In the genomic region with DNA sequence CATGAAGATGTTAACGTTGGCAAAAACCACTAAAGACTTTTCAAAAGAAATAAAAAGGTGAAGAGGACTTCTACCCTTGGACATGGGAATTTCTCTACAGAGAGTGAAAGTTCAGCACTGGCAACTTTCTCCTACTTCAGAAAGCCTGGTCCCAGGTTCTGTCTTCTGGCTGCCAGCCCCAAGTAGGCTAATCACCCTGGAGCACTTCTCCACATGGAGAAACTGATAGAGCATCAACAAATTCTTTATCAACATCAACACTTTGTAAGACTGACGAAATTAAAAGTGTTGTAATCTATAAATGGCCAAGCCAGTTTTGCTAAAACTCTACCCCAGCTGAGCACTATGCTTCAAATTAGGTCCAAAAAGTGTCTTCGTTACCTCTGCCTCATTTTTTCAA, we compare ENCODE assay signal across 15 mouse cellular contexts.
DNase-seq lines count a peak whose midpoint lies in the region; ATAC-seq and TF ChIP-seq lines count a peak whose summit lies in the region.
"Had no signal": no experiment of that assay in that cellular context is flagged by ENCODE, and none has a peak within 500 bp of the region (broad histone marks: within the 10 kb centered on the region; RNA-seq: fewer than 3 reads in every experiment).

No protein-coding gene starts in this region.

- H3K9me3 ChIP-seq in intestine, embryonic 15.5 days: no peaks in the 10 kb centered on the region
- no peaks in the 10 kb centered on the region for H3K9me3 ChIP-seq in intestine, postnatal 0 days (ENCODE audit: control insufficient read depth)
- no peaks in the 10 kb centered on the region for H3K9me3 ChIP-seq in erythroblast, embryonic 14.5 days (ENCODE audit: control insufficient read depth, low read length)
- no peaks in the 10 kb centered on the region for H3K9me3 ChIP-seq in liver, embryonic 15.5 days (replicated peaks)
- H3K9me3 ChIP-seq in stomach, embryonic 15.5 days: no peaks in the 10 kb centered on the region
- H3K9me3 ChIP-seq: forebrain, embryonic 13.5 days had no signal

- H3K4me2 ChIP-seq in intestine, embryonic 15.5 days (replicated peaks): no peak overlapping the region
- H3K4me2 ChIP-seq in intestine, postnatal 0 days (replicated peaks; ENCODE audit: low read depth): no peak overlapping the region
- H3K4me2 ChIP-seq in liver, embryonic 15.5 days: peak overlapping the region; percentile 56
- no peak overlapping the region for H3K4me2 ChIP-seq in stomach, embryonic 15.5 days
- H3K4me2 ChIP-seq: forebrain, embryonic 13.5 days; midbrain, embryonic 11.5 days had no signal

- ATAC-seq in intestine, embryonic 15.5 days: peak; percentile 61; the same call in 1 of the 2 replicates
- ATAC-seq in intestine, postnatal 0 days: no peak
- peak; percentile 86 for ATAC-seq in liver, embryonic 15.5 days (ENCODE audit: insufficient read depth)
- peak; percentile 82; the same call in 1 of the 2 replicates for ATAC-seq in stomach, embryonic 15.5 days (ENCODE audit: insufficient read depth, low FRiP score, low read depth)
- ATAC-seq: forebrain, embryonic 13.5 days; lung, postnatal 0 days; Patski had no signal

- no peak for TF ChIP-seq CTCF in intestine, postnatal 0 days (IDR thresholded peaks at IDR 0.05; ENCODE audit: low read depth)

- 84% methylated on average over 3 of the region's 3 CpGs for WGBS in intestine, embryonic 15.5 days
- 81% methylated on average over 3 of the region's 3 CpGs for WGBS in intestine, postnatal 0 days
- WGBS in liver, embryonic 15.5 days (ENCODE audit: insufficient replicate concordance): 25% methylated on average over 3 of the region's 3 CpGs
- WGBS in stomach, embryonic 15.5 days: 80% methylated on average over 3 of the region's 3 CpGs

- no peak overlapping the region for H3K4me3 ChIP-seq in intestine, embryonic 15.5 days (replicated peaks)
- no peak overlapping the region for H3K4me3 ChIP-seq in intestine, postnatal 0 days (ENCODE audit: low read depth, low read length)
- peak overlapping the region; percentile 70 for H3K4me3 ChIP-seq in erythroblast, embryonic 14.5 days (replicated peaks)
- peak overlapping the region; percentile 66 for H3K4me3 ChIP-seq in liver, embryonic 15.5 days (replicated peaks)
- H3K4me3 ChIP-seq in stomach, embryonic 15.5 days (replicated peaks): no peak overlapping the region
- H3K4me3 ChIP-seq: forebrain, embryonic 13.5 days had no signal

- no peak for DNase-seq in thymus, postnatal 25 days
- DNase-seq in cerebellum, adult 8-10 months: no peak
- no peak for DNase-seq in gastrocnemius, postnatal 14 days
- DNase-seq: cerebellum, adult 11-12 months; layer of hippocampus, postnatal 36 days had no signal

- H3K27me3 ChIP-seq in intestine, embryonic 15.5 days (replicated peaks): no peaks in the 10 kb centered on the region
- H3K27me3 ChIP-seq in intestine, postnatal 0 days (replicated peaks; ENCODE audit: control insufficient read depth, insufficient read depth, low read length): no peaks in the 10 kb centered on the region
- H3K27me3 ChIP-seq in erythroblast, embryonic 14.5 days (ENCODE audit: control insufficient read depth): no peaks in the 10 kb centered on the region
- H3K27me3 ChIP-seq in liver, embryonic 15.5 days: no peaks in the 10 kb centered on the region
- H3K27me3 ChIP-seq in stomach, embryonic 15.5 days (replicated peaks): no peaks in the 10 kb centered on the region
- H3K27me3 ChIP-seq: CH12.LX; forebrain, embryonic 13.5 days; Patski had no signal

- H3K36me3 ChIP-seq in intestine, embryonic 15.5 days: no peaks in the 10 kb centered on the region
- H3K36me3 ChIP-seq in intestine, postnatal 0 days (ENCODE audit: control insufficient read depth, insufficient read depth): no peaks in the 10 kb centered on the region
- peaks cover 38% of the 10 kb centered on the region for H3K36me3 ChIP-seq in erythroblast, embryonic 14.5 days (ENCODE audit: control insufficient read depth)
- H3K36me3 ChIP-seq in liver, embryonic 15.5 days (replicated peaks): no peaks in the 10 kb centered on the region
- no peaks in the 10 kb centered on the region for H3K36me3 ChIP-seq in stomach, embryonic 15.5 days

- no peak overlapping the region for H3K27ac ChIP-seq in intestine, embryonic 15.5 days
- H3K27ac ChIP-seq in intestine, postnatal 0 days (ENCODE audit: low read depth, low read length): no peak overlapping the region
- peak overlapping the region; percentile 97 for H3K27ac ChIP-seq in liver, embryonic 15.5 days (replicated peaks)
- H3K27ac ChIP-seq in stomach, embryonic 15.5 days: no peak overlapping the region
- H3K27ac ChIP-seq: forebrain, embryonic 13.5 days had no signal

- no peaks in the 10 kb centered on the region for H3K4me1 ChIP-seq in intestine, embryonic 15.5 days (replicated peaks)
- no peaks in the 10 kb centered on the region for H3K4me1 ChIP-seq in intestine, postnatal 0 days (replicated peaks; ENCODE audit: control insufficient read depth, insufficient read depth, low read length)
- peaks cover 64% of the 10 kb centered on the region for H3K4me1 ChIP-seq in erythroblast, embryonic 14.5 days (ENCODE audit: control insufficient read depth)
- H3K4me1 ChIP-seq in liver, embryonic 15.5 days (replicated peaks): peaks cover 37% of the 10 kb centered on the region
- no peaks in the 10 kb centered on the region for H3K4me1 ChIP-seq in stomach, embryonic 15.5 days

- H3K9ac ChIP-seq in intestine, embryonic 15.5 days: no peak overlapping the region
- no peak overlapping the region for H3K9ac ChIP-seq in intestine, postnatal 0 days (ENCODE audit: low read depth, low read length)
- peak overlapping the region; percentile 66 for H3K9ac ChIP-seq in liver, embryonic 15.5 days
- no peak overlapping the region for H3K9ac ChIP-seq in stomach, embryonic 15.5 days
- H3K9ac ChIP-seq: forebrain, embryonic 13.5 days had no signal

- intact Hi-C loops in gastrocnemius, postnatal 14 days (cut with DNase I; ENCODE audit: low total_unique reads): no loop called here

Comparison
In these comparisons a context has a peak if more than half of its experiments do, and no peak if none do; other contexts are left out.
1. H3K4me3 ChIP-seq: peak in erythroblast, embryonic 14.5 days (single experiment) and liver, embryonic 15.5 days (single experiment); none in intestine, embryonic 15.5 days (single experiment), intestine, postnatal 0 days (single experiment) and stomach, embryonic 15.5 days (single experiment).